Mouse (Mus musculus): ENCODE measurements around the gene Mrps11. TPM values are rescaled to one million over a fixed set of nuclear protein-coding genes. Genes with fewer than 3 reads are reported as not detected.

Gene Mrps11
- total RNA-seq, 1 experiment: 79.8 TPM

- no peak for DNase-seq (ENCODE audit: low read depth, low spot score)
- no peak for TF ChIP-seq ZC3H11A (IDR thresholded peaks at IDR 0.05; ENCODE audit: borderline replicate concordance, low read depth, low read length)
- no peak for TF ChIP-seq CHD2 (IDR thresholded peaks at IDR 0.05; ENCODE audit: low read depth, low read length)
- no peak for TF ChIP-seq HCFC1 (IDR thresholded peaks at IDR 0.05; ENCODE audit: borderline replicate concordance, insufficient read depth, low read length)
- TF ChIP-seq MAFK (IDR thresholded peaks at IDR 0.05; ENCODE audit: insufficient read depth, low read depth, low read length): no peak
- TF ChIP-seq ZNF384 (IDR thresholded peaks at IDR 0.05; ENCODE audit: low read depth, low read length): no peak
- H3K36me3 ChIP-seq (ENCODE audit: control insufficient read depth, insufficient read depth, low read length, poor library complexity, severe bottlenecking): peaks cover 6% of the 10 kb centered on the region
- no peak overlapping the region for H3K9ac ChIP-seq (ENCODE audit: insufficient read depth, low read depth, low read length, poor library complexity, severe bottlenecking)
- no peaks in the 10 kb centered on the region for H3K4me1 ChIP-seq (ENCODE audit: control insufficient read depth in 2 of 2, insufficient read depth in 2 of 2, low read length in 2 of 2, poor library complexity in 1 of 2)
- H3K4me3 ChIP-seq (ENCODE audit: insufficient read depth in 1 of 2, low read depth in 1 of 2, low read length in 2 of 2, poor library complexity in 1 of 2, severe bottlenecking in 1 of 2): no peak overlapping the region
- no peaks in the 10 kb centered on the region for H3K9me3 ChIP-seq (ENCODE audit: control insufficient read depth, insufficient read depth, low read depth, low read length)
- H3K27ac ChIP-seq (ENCODE audit: insufficient read depth, low read depth, low read length, poor library complexity, severe bottlenecking): no peak overlapping the region
- in situ Hi-C loops (cut with MboI; ENCODE audit: low sequenced_read_pairs in 2 of 2, unreplicated experiment in 2 of 2): no loop called here
These were observed 13.8 kb upstream of the Mrps11 start for GRCm38 (mm10) chr7:78769075-78769652.

DNA sequence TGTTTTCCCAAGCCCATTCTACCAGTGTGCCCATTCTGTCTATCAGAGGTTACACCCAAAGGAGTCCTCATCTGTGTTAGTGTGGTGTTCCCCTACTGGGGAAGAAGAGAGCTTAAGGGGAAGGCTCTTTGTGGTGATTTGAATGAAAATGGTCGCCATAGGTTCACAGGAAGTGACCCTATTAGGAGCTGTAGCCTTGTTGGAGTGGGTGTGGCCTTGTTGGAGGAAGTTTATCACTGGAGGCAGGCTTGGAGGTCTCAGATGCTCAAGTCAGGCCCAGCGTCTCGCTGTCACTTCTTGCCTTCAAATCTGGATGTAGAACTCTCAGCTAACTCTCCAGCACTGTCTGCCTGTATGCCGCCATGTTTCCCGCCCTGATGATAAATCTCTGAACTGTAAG, 12.0 kb upstream of the Mrps11 start:
- Histone ChIP-seq H3K36me3 (ENCODE audit: control insufficient read depth, insufficient read depth, low read length, poor library complexity, severe bottlenecking) (peaks cover 17% of the 10 kb centered on the region), H3K9me3 (ENCODE audit: control insufficient read depth, insufficient read depth, low read depth, low read length) (no peaks in the 10 kb centered on the region), H3K9ac (ENCODE audit: insufficient read depth, low read depth, low read length, poor library complexity, severe bottlenecking) (no peak overlapping the region), H3K4me1 (ENCODE audit: control insufficient read depth in 2 of 2, insufficient read depth in 2 of 2, low read length in 2 of 2, poor library complexity in 1 of 2) (no peaks in the 10 kb centered on the region; a peak in 1 of 4 replicates), H3K27ac (ENCODE audit: insufficient read depth, low read depth, low read length, poor library complexity, severe bottlenecking) (no peak overlapping the region), H3K4me3 (ENCODE audit: insufficient read depth in 1 of 2, low read depth in 1 of 2, low read length in 2 of 2, poor library complexity in 1 of 2, severe bottlenecking in 1 of 2) (no peak overlapping the region)
- DNase-seq (ENCODE audit: low read depth, low spot score): no peak
- TF ChIP-seq CHD2 (IDR thresholded peaks at IDR 0.05; ENCODE audit: low read depth, low read length): no peak
- TF ChIP-seq ZC3H11A (IDR thresholded peaks at IDR 0.05; ENCODE audit: borderline replicate concordance, low read depth, low read length): no peak
- no peak for TF ChIP-seq MAFK (IDR thresholded peaks at IDR 0.05; ENCODE audit: insufficient read depth, low read depth, low read length)
- TF ChIP-seq HCFC1 (IDR thresholded peaks at IDR 0.05; ENCODE audit: borderline replicate concordance, insufficient read depth, low read length): no peak
- TF ChIP-seq ZNF384 (IDR thresholded peaks at IDR 0.05; ENCODE audit: low read depth, low read length): no peak
- in situ Hi-C loops (cut with MboI; ENCODE audit: low sequenced_read_pairs in 2 of 2, unreplicated experiment in 2 of 2): no loop called here

DNA sequence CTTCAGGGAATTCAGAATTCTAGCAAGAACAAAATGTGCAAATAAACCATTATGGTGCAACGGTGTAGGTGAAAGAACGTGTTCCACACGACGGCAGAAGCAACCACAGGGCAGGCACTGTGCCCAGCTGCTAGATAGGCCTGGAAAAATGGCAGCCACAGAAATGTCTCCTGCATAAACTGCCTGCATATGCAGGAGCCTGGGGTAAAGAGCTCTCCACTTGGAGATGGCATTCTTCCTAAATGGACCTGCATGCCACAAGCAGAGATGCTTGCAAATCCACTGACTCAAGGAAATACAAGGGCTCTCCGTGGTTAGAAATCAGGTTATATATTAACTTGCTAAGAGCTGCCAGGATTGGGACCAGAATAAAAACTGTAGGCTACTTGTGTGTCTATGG, 4.2 kb upstream of the Mrps11 start:
- peaks cover 33% of the 10 kb centered on the region for H3K36me3 ChIP-seq (ENCODE audit: control insufficient read depth, insufficient read depth, low read length, poor library complexity, severe bottlenecking)
- TF ChIP-seq MAFK (IDR thresholded peaks at IDR 0.05; ENCODE audit: insufficient read depth, low read depth, low read length) (no peak), HCFC1 (IDR thresholded peaks at IDR 0.05; ENCODE audit: borderline replicate concordance, insufficient read depth, low read length) (no peak), ZNF384 (IDR thresholded peaks at IDR 0.05; ENCODE audit: low read depth, low read length) (no peak), CHD2 (IDR thresholded peaks at IDR 0.05; ENCODE audit: low read depth, low read length) (no peak), ZC3H11A (IDR thresholded peaks at IDR 0.05; ENCODE audit: borderline replicate concordance, low read depth, low read length) (no peak)
- in situ Hi-C loops (cut with MboI; ENCODE audit: low sequenced_read_pairs in 2 of 2, unreplicated experiment in 2 of 2): no loop called here
- no peak overlapping the region for H3K9ac ChIP-seq (ENCODE audit: insufficient read depth, low read depth, low read length, poor library complexity, severe bottlenecking)
- H3K4me3 ChIP-seq (ENCODE audit: insufficient read depth in 1 of 2, low read depth in 1 of 2, low read length in 2 of 2, poor library complexity in 1 of 2, severe bottlenecking in 1 of 2): no peak overlapping the region
- no peak overlapping the region for H3K27ac ChIP-seq (ENCODE audit: insufficient read depth, low read depth, low read length, poor library complexity, severe bottlenecking)
- no peaks in the 10 kb centered on the region for H3K9me3 ChIP-seq (ENCODE audit: control insufficient read depth, insufficient read depth, low read depth, low read length)
- no peak for DNase-seq (ENCODE audit: low read depth, low spot score)
- H3K4me1 ChIP-seq (ENCODE audit: control insufficient read depth in 2 of 2, insufficient read depth in 2 of 2, low read length in 2 of 2, poor library complexity in 1 of 2): no peaks in the 10 kb centered on the region; a peak in 1 of 4 replicates

DNA sequence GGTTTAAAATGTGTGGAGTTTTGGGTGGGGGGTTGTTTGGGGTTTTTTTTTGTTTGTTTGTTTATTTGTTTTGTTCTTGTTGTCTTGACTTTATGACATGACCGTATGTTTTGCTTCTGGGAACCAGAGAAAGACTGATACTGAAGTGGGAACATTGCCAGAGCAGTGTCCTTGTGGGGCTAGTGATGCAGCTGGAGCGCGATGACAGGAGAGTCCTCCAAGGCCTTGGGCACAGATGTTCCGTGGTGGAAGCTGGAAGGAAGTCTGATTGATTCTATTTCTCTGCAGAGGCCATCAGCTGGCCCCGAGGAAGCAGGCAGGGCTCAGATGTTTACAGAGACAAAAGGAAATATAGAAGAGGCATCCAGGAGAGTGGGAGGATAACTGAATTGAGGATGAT, 3.0 kb downstream of the Mrps11 start:
- no peaks in the 10 kb centered on the region for H3K4me1 ChIP-seq (ENCODE audit: control insufficient read depth in 2 of 2, insufficient read depth in 2 of 2, low read length in 2 of 2, poor library complexity in 1 of 2)
- peaks cover 10% of the 10 kb centered on the region; the same call in 1 of the 2 replicates for H3K36me3 ChIP-seq (ENCODE audit: control insufficient read depth, insufficient read depth, low read length, poor library complexity, severe bottlenecking)
- H3K9me3 ChIP-seq (ENCODE audit: control insufficient read depth, insufficient read depth, low read depth, low read length): no peaks in the 10 kb centered on the region
- no peak for DNase-seq (ENCODE audit: low read depth, low spot score)
- no peak overlapping the region for H3K9ac ChIP-seq (ENCODE audit: insufficient read depth, low read depth, low read length, poor library complexity, severe bottlenecking)
- no peak overlapping the region for H3K4me3 ChIP-seq (ENCODE audit: insufficient read depth in 1 of 2, low read depth in 1 of 2, low read length in 2 of 2, poor library complexity in 1 of 2, severe bottlenecking in 1 of 2)
- no peak for TF ChIP-seq ZC3H11A (IDR thresholded peaks at IDR 0.05; ENCODE audit: borderline replicate concordance, low read depth, low read length)
- no peak for TF ChIP-seq CHD2 (IDR thresholded peaks at IDR 0.05; ENCODE audit: low read depth, low read length)
- no peak for TF ChIP-seq ZNF384 (IDR thresholded peaks at IDR 0.05; ENCODE audit: low read depth, low read length)
- no peak for TF ChIP-seq HCFC1 (IDR thresholded peaks at IDR 0.05; ENCODE audit: borderline replicate concordance, insufficient read depth, low read length)
- H3K27ac ChIP-seq (ENCODE audit: insufficient read depth, low read depth, low read length, poor library complexity, severe bottlenecking): no peak overlapping the region
- in situ Hi-C loops (cut with MboI; ENCODE audit: low sequenced_read_pairs in 2 of 2, unreplicated experiment in 2 of 2): loop anchor here in 1 of 2 experiments (10.0 kb wide), 1 partner anchor 109 kb away; the partner anchor contains the start of gene Aen
